Mouse (Mus musculus): ENCODE data around the gene Plekhd1.

DNA sequence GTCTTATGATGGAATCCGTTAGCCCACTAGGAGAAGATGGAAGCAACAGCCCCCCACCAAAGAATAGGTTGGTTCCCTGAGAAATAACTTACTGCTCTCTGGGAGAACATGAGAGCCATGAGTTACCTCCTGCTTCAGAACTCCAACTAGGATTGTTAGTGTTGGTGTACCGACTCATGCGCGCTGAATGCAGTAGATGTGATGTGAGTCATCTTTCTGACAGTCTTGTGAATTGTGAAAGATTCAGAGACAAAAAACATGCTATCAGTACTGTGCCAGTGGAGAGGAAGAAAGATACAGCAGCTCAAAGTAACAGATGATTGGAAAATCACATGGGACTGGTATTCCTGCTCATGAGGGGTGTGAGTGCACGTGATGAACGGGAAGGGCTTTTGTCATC, 59.2 kb downstream of the Plekhd1 start:
- TF ChIP-seq CTCF (IDR thresholded peaks at IDR 0.05) (no peak), EP300 (IDR thresholded peaks at IDR 0.05) (no peak)
